Mouse (Mus musculus): Measurements from ENCODE around the gene Pfkfb1. TPM values are rescaled to one million over a fixed set of nuclear protein-coding genes. Genes with fewer than 3 reads are reported as not detected.

Gene Pfkfb1
- total RNA-seq (2021), result 10 to 100 TPM in 1 of 2 experiments, 1 to 10 TPM in 1; 8.9 to 24.6 TPM
- polyA plus RNA-seq (2012; rRNA removed), result 5.8 and 11.2 TPM in 2 replicates
- long read RNA-seq, transcript Pfkfb1-201 (14 exons, 1,739 nt), result major isoform, 15 of 20 reads
- long read RNA-seq, partial matches to known transcripts, result 1 of 20 reads
- long read RNA-seq, other reads (novel, unspliced or antisense), result 4 of 20 reads

DNA sequence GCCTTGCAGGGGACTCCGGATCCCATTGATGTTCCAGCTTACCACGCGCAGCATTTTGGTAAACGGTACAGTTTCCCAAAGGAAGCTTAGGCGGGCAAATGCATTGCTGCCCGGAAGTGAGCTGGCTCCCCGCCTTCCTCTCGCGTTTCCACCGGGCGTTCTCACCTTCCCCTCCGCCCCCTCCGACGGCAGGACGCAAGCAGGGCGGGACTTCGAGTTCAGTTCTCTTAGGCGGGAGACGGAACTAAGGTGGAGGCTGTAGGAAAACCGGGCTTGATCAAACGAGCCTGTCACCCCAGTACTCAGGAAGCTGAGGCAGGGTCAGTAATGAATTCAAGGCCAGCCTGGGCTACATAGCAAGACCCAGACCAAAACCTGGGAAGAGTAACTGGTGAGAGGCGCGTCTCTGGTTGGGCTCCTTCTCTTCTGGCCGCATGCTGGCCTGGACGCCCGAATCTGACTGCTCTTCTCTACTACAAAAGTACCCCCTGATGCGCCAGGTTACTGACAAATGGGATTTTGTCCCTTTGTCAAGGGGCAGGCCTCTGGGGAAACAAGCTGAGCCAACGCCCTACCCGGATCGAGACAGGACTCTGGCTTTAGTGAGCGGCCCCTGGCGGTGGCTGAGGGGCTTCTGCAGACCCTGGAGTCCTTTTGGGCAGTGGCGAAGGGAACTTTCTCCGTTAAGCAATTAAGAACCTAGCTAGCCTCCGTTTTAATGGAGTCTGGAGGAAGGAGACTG lies at the start of gene Pfkfb1:
Gene Pfkfb1 (plus strand): TSS at position 207 of the 742 bp plus-strand sequence.
- DNase-seq, result peak; percentile 88

DNA sequence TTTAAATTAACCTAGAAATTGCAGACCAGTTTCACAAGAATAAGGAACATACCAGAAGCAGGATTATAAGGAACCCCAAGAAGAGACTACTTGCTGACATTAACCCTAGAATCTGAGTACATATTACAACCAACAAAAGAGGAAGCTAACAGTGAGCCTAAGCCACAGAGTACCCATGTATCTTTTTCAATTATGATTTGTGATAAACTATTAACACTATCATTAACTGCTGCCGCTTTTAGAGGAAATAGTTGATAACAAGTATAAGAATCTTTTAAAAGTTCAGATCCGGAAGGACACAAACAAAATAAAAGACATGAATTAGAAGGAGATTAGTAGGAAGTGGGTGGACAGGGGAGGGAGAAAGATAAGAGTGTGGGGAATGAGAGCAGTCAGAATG lies 47.9 kb upstream of the Pfkfb1 start:
- DNase-seq, result no peak

DNA sequence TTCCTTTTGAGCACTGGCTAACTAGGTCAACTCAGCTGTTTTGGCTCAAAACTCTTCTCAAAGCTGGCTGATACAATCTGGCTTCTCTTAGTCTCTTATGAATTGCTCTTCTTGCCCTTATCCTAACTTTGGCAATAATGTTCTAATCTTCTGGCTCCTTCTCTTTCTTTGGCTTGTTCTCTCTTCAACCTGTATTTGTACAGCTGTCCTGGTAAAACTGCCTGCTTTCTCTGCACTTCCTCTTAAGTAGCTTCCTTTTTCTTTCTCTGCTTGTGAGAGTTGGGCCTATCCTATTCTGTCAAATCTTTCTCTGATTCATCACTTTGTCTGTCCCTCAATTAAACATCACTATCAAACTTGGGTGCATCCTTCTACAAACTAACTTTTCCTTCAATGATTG lies 46.3 kb upstream of the Pfkfb1 start:
- DNase-seq, result no peak

DNA sequence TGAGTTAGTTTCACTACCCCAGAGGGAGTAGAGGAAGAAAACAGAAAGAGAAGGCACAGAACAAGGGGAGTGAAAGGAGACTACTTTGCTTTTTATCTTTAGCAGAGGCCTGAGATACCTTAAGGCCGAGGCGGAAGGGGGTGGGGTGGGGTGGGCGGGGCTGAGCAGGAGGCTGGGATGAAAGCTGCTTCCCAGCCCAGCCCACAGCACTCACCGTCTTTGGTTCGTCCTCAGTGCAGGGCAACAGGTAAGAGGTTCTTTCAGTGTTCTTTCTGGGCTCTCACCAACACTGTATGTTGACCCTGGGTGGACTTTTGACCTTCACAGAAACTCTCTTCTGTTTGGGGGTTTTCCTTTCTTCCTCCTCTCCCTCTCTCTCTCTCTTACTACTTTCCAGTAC lies 40.8 kb upstream of the Pfkfb1 start, which contains the start of gene Alas2:
Gene Alas2 (plus strand): TSS at position 137 of the 400 bp plus-strand sequence.
- no peak for DNase-seq

DNA sequence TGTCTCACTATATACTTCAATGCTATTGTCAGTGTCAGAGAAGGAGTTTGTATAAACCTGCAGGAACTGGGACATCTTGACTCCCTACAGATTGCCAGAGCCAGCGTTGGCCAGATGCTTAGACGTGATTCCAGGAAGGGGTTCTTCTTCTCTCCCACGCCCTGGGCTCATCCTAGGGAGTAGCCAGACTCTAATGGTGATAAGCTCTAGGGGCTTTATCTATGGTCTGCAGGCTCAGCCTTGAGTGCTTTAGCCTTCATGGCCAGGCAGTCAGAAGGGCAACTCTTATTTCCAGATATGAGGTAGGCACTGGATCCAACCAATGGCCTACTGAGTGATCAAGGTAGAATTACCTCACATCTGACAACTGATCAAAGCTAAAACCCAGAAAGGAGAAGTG lies 38.4 kb upstream of the Pfkfb1 start:
- DNase-seq, result no peak

DNA sequence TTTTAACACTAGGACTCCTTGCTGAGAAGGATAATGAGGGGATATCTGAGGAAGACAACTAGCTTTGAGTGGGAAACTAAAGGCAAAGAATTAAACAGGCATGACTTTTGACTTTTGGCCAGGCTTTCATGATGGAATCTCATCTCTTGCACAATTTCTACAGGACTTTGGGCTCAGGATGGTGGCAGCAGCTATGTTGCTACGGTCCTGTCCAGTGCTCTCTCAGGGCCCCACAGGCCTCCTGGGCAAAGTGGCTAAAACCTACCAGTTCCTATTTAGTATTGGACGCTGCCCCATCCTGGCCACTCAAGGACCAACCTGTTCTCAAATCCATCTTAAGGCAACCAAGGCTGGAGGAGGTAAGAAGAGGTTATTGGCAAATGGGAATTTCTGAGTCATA lies 36.0 kb upstream of the Pfkfb1 start:
- peak; percentile 11 for DNase-seq

DNA sequence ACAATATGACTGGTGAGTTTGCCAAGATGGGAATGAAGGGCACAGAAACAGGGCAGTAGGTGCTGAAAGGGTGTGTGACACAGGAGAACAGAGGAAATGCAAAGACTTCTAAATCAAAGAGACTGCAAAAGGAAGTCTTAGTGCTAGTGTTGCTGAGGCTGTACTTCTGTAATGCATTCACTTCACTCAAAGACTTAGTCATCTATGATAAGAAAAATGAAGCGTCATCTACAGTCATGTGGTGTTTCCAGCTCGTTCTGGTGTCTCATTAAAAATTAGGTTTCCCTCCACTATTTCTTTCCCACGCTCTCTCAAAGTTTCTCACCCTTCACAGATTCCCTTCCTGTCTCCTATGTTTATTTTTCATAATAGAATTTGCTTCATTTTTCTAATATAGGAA lies 34.0 kb upstream of the Pfkfb1 start:
- DNase-seq, result peak; percentile 1

DNA sequence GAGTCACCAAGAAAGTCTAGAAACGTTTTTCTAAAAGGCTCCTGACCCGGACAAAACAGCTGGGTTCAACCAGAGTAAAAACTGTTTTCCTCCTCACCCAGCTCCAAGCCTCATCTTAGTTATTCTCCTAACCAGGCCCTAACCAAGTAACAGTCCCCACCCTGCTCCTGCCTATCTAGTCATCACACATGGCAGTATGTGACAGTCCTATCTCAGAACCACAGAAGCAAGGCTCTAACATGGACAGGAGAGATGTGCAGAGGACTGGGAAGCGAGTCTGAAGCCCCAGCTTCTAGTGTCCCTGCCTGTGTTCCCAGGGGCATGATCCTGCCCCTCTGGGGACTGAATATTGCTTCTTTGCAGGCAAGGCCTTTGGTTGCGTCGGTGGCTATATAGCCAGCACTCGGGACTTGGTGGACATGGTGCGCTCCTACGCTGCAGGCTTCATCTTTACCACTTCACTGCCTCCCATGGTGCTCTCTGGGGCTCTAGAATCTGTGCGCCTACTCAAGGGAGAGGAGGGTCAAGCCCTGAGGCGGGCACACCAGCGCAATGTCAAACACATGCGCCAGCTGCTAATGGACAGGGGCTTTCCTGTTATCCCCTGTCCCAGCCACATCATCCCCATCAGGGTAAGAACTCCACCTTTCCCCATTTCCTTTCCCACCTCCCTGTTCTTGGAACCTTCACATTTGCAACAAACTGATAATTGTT lies 23.2 kb upstream of the Pfkfb1 start:
- DNase-seq, result no peak

DNA sequence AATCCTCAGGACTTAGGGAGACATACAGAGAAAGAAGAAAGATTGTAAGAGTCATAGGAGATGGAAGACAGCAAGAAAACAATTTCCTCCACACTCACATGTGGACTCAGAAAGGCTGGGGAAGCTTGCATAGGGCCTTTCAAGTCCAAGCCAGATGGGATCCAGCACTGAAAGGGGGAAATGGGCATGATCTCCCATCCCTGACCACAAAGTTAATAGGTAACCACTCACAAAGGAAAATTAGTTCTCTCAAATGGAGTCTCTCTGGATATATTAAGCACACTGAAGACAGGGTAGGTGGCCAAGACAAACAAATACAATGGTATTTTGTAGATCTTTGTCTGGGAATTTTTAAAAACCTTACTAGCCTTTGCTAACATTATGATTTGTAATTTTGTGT lies 6.1 kb upstream of the Pfkfb1 start:
- DNase-seq, result no peak

DNA sequence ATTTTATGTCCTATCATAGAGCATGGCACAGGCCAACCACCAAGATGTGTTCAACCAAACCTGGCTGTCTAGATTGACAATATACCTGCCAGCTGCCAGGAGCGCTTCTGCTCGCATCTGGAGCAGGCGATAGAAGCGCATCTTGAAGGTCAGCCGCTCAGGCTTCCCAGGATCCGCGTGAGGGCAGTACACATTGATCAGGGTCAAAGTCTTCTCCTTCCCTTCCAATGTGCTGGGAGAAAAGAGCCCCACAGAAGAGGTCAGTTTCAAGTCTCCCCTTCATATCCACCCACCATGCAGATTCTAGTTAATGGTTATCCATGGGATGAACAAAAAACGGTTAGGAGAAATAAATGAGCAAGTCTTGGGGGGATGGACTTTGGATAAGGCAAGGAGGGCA lies 2.9 kb upstream of the Pfkfb1 start:
- no peak for DNase-seq

DNA sequence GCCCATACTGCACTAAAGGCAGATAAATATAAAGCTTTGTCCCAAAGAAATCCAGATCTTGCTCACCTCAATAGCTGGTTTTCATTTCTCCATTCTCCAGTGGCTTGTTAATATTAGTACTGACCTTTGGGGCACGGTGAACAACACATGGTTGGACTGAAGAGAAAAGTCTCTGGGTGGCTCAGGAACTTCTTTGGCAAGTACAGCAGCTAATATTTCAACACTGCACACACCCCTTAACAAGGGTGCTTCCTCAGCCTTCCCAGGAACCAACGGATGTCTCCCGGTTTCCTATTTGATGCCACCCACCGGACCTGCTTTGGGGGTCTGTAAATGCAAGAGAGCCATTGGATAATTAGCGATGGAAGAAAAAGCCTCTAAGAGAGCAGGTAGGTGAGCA lies 1.7 kb downstream of the Pfkfb1 start, which contains the start of gene Apex2:
Gene Apex2 (minus strand): TSS at position 173 of the 400 bp plus-strand sequence.
- DNase-seq, result no peak

DNA sequence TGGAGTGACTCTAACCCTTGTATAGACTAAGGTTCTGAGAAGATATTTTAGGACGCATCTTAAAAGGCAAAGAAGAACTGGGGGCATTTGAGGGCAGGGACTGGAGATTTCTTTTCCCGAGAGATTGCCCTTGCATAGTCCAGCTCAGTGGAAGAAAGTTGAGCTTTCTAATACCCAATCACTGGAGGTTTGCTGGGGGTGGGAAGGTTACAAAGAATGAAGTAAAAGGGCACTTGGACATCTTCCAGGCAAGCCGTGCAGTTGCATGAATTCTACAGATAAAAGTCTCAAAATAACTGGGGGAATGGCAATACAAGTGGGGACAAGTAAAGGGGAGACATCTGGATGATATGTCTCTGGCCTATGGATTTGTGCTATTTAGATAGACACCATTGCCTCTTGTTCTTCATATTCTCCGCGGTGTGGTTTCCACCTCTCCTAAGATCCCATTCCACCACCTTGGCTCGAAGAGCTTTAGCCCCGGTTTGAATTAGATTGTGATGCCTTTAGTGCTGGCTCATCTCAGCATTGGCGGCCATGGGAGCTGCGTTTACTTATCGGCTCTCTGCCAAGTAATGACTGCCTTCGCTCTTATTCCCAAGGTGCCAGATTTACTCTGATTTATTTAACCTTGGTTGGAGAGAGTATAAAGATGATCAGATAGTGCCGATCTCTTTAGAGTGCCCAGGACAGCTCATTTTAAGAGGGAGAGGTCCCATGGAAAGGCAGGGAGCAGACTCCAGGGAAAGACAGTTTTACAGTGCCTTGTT lies 5.4 kb downstream of the Pfkfb1 start:
- DNase-seq, result peak; percentile 31

DNA sequence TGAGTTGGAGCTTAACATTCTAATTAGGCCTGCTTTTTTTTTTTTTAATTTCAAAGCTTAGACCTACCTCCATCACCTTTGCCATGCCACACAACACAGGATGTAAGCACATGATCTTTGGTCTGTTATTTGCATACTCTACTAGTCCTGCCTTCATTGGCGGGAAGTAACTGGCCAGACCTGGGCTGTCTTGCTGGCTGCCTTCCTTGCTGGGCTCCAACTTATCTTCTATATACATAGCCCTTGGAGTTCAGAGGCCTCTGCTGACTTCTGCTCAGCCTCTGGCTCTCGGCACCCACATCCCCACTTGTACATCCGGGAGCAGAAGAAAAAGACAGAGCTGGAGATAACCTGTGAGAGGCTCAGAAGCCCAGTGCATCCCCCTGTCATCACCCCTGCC lies 6.1 kb downstream of the Pfkfb1 start:
- DNase-seq, result no peak

DNA sequence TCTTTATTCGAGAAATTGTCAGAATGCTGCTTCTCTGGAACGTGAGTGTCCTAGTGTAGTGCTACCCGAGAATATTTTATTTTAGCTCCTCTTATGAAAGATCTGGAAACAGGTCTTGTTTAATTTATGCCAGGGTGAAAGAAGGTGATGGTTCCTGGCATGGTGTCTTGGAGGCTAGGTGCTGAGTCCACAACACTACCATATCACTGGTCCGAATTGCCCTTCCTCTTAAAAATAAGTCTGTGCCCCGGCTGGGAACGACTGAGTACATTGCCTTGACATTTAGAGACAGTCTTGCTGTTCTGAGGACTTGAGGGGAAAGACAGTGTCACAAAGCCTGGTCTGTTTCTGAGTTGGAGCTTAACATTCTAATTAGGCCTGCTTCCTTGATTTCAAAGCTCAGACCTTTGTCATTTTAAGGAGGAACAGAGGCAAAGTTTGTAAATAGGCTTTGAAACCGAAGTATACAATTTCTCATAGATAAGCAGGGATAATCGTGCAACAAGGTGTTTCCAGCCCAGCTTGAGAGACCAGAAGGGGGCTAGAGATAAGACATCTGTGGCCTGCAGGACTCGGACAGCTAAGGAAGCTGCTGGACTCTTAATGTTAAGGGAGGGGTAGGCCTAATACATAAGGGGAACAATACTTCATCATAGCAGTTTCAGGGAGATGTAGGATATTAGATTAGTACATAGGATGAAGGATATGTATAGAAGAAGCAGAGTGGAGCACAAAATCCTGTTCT lies 7.2 kb downstream of the Pfkfb1 start:
- no peak for DNase-seq

DNA sequence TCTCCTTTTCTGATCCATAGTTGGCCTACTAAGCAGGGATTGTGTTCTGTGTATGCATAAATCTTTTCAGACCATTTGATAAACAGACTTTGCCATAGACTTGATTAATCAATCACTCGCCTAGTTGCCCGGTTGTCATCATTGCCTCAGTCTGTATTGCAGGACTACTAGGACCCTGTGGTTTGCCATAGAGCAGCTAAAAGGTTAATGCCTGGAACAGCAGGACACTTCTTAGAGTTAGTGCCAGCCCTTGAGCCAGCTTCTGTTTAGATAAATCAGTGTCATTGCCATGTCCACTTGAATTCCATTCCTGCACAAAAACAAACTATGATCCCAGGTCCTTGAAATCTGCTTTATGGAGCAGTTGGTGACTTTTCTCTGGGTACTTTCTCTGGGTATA lies 10.9 kb downstream of the Pfkfb1 start:
- DNase-seq, result peak; percentile 28

DNA sequence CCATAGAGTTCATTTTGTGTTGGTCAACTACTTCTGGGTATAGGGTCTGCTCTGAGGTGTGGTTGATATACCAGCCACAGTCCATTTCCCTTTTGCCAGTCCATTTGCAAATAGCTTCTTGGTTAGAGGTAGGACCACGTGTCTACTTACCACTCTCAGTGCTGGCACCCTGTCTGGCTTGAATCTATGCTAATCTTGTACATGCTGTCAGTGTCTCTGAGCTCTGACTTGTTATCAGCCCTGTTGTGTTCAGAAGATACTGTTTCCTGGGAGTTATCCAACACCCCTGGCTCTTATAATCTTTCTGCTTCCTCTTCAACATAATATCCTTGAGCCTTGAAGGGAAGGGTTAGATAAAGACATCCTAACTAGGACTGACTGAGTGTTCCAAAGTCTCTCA lies 48.4 kb downstream of the Pfkfb1 start:
- DNase-seq, result no peak

DNA sequence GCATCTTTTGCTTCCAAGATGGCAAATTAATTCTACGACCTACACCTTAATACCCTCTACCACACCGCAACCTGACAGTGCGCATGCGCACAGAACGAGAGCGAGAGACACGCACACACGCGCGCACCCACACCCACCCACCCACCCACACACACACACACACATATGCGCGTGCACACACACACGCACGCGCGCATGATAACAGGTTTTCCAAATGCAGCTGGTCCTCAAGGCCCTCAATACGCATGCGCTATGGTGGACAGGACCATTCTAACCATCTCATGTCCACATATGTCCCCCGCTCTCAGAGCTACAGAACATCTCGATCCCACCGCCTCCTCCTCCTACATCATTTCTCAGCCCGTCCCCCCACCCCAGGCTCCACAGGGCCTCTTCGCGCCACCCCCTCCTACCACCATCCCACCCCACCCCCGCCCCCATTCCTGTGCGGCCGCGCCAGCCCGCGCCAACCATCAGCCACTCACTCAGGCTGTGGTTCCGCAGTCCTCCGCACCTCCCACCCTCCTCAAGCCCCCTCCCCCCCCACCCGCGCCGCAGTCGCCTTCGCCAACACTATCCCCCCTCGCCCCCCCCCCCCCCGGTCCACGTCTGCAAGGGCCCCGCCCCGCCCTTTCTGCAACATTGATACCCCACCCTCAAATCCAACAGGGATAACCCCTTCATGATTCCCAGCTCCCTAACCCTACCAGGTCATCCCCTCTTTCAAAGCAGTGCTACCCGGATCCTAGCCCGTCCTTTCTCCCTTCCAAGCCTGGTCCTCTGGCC lies 68.3 kb downstream of the Pfkfb1 start:
- DNase-seq, result no peak

DNA sequence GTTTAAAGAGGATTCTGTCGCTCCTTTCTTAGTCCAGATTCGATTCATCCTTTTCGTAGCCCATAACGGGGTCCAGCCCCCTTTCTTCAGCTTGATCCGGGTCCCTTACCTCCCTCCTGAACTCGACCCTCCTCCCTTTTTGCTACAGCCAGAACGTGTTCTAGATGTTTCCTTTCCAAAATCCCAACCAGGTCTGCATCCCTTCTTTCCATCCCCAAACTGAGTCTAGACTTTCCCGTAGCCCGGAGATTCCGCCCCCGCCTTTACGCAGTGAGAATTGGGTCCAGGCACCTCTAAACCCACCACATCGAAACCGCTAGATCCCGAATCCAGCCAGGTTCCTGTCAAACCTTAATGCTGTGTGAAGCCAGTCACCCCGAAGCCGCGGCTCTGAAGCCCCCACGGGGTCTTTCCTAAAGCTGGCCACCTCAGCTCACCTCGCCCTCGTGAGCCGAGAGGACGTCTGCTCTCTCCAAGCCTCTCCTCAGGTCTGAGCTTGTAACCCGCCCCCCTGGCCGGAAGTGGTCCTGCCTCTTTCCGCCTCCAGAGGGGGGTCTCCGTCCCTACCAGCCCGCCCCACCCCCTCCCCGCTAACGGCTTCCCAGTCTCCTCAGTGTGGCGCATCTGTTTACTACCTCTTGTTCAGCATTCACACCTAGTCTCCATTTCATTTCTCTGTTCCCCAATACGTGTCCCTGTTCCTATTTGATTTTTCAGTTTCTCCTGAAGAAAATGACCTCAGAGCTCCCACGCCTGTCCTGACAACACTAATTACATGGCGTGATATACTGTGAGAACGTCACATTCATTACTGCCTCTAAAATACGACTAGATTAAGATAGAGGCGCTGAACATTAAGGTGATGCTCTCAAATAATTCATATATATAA lies 69.1 kb downstream of the Pfkfb1 start, which contains the start of gene Tro:
Gene Tro (minus strand): TSS at position 676 of the 889 bp plus-strand sequence.
- DNase-seq, result peak; percentile 10

DNA sequence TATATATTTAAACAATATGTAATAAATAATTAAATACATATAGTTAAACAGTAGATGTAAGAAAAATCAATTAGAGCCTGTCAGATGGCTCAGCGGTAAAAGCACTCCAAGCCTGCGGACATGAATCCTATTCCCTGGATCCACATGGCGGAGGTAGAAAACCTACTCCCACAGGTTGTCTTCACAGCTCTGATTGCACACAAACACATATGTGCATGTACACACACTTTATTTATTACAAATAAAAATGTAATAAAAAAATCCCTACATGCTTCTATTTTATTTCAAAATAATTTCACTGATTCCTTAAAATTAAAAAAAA lies 69.7 kb downstream of the Pfkfb1 start:
- no peak for DNase-seq

DNA sequence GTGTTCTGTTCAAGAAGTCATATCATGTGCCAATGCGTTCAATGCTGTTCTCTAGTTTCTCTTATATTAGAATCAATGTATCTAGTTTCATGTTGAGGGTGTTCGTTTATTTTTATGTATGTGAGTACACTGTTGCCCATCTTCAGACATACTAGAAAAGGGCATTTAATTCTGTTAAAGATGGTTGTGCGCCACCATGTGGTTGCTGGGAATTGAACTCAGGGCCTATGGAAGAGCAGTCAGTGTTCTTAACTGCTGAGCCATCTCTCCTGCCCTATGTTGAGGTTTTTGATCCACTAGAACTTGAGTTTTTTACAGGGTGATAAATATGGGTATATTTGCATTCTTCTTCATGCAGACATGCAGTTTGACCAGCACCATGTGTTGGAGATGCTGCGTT lies 74.8 kb downstream of the Pfkfb1 start:
- peak; percentile 12 for DNase-seq
